Mouse (Mus musculus): ENCODE measurements around the gene Gm9964. TPM values are rescaled to one million over a fixed set of nuclear protein-coding genes. Genes with fewer than 3 reads are reported as not detected.
A peak's percentile ranks its signal among the peaks of the same experiment; 100 is the strongest.
"Not testable (repeated sequence)": the region's sequence is repeated elsewhere in the genome, so short reads cannot be mapped to it uniquely, and the experiment has no call there.

Gene Gm9964
- not detected in 2 replicates for total RNA-seq (2021)
- long read RNA-seq, experiment 1: 0 reads
- long read RNA-seq, experiment 2: 0 reads

GRCm38 (mm10) chr11:79296856-79297491, at the start of gene Gm9964:
TSS of gene Gm9964 (minus strand) at chr11:79296906.
- DNase-seq: no peak

- peak; percentile 72 for DNase-seq
These were observed 43.4 kb upstream of the Gm9964 start for GRCm38 (mm10) chr11:79339808-79340781.

- peak; percentile 98 for DNase-seq
These were observed 42.6 kb upstream of the Gm9964 start, which contains the start of gene Nf1 for GRCm38 (mm10) chr11:79339234-79339807. TSS of gene Nf1 (plus strand) at chr11:79339693.

- DNase-seq: no peak
These were observed 41.9 kb upstream of the Gm9964 start for GRCm38 (mm10) chr11:79338621-79339020.

- DNase-seq: peak; percentile 22
These were observed 40.1 kb upstream of the Gm9964 start for GRCm38 (mm10) chr11:79336722-79337267.

- no peak for DNase-seq
These were observed 38.4 kb upstream of the Gm9964 start for GRCm38 (mm10) chr11:79335077-79335476.

GRCm38 (mm10) chr11:79329585-79329984, 32.9 kb upstream of the Gm9964 start:
- DNase-seq: no peak

- DNase-seq: no peak
These were observed 31.4 kb upstream of the Gm9964 start for GRCm38 (mm10) chr11:79328060-79328459.

- no peak for DNase-seq
These were observed 30.4 kb upstream of the Gm9964 start for GRCm38 (mm10) chr11:79327106-79327505.

- no peak for DNase-seq
These were observed 29.0 kb upstream of the Gm9964 start for GRCm38 (mm10) chr11:79325663-79326062.

GRCm38 (mm10) chr11:79323985-79324685, 27.4 kb upstream of the Gm9964 start:
- DNase-seq: no peak

GRCm38 (mm10) chr11:79319807-79320206, 23.1 kb upstream of the Gm9964 start:
- DNase-seq: no peak

GRCm38 (mm10) chr11:79316807-79317345, 20.2 kb upstream of the Gm9964 start:
- no peak for DNase-seq

- no peak for DNase-seq
These were observed 13.8 kb upstream of the Gm9964 start for GRCm38 (mm10) chr11:79310467-79310866.

GRCm38 (mm10) chr11:79307560-79308200, 11.0 kb upstream of the Gm9964 start:
- DNase-seq: peak; percentile 27

- peak; percentile 73 for DNase-seq
These were observed 10.3 kb upstream of the Gm9964 start for GRCm38 (mm10) chr11:79306996-79307395.

- DNase-seq: peak; percentile 69
These were observed 9.8 kb upstream of the Gm9964 start for GRCm38 (mm10) chr11:79306510-79306909.

- DNase-seq: no peak
These were observed 9.1 kb upstream of the Gm9964 start for GRCm38 (mm10) chr11:79305697-79306340.

GRCm38 (mm10) chr11:79304245-79304644, 7.5 kb upstream of the Gm9964 start:
- not testable (repeated sequence) for DNase-seq

- DNase-seq: no peak
These were observed 6.4 kb upstream of the Gm9964 start for GRCm38 (mm10) chr11:79303109-79303508.
